ENCODE assay signal across 15 mouse cellular contexts in genomic region chr11:100844121-100844520, GRCm38 (mm10).
"Had no signal": no experiment of that assay in that cellular context is flagged by ENCODE, and none has a peak within 500 bp of the region (broad histone marks: within the 10 kb centered on the region; RNA-seq: fewer than 3 reads in every experiment).

No protein-coding gene starts in this region.

- H3K9me3 ChIP-seq: neural tube, embryonic 12.5 days; neural tube, embryonic 13.5 days; neural tube, embryonic 15.5 days; stomach, embryonic 15.5 days had no signal

- H3K4me3 ChIP-seq: neural tube, embryonic 12.5 days; neural tube, embryonic 13.5 days; neural tube, embryonic 15.5 days; stomach, embryonic 15.5 days had no signal

- H3K27me3 ChIP-seq: neural tube, embryonic 12.5 days; neural tube, embryonic 13.5 days; neural tube, embryonic 15.5 days; stomach, embryonic 15.5 days had no signal

- H3K9ac ChIP-seq: neural tube, embryonic 12.5 days; neural tube, embryonic 13.5 days; neural tube, embryonic 15.5 days; stomach, embryonic 15.5 days had no signal

- H3K4me1 ChIP-seq: stomach, embryonic 15.5 days had no signal

- H3K4me2 ChIP-seq: neural tube, embryonic 12.5 days; neural tube, embryonic 13.5 days; neural tube, embryonic 15.5 days; stomach, embryonic 15.5 days had no signal

- H3K27ac ChIP-seq: neural tube, embryonic 12.5 days; neural tube, embryonic 13.5 days; neural tube, embryonic 15.5 days; stomach, embryonic 15.5 days; stomach, postnatal 0 days had no signal

- DNase-seq: retina, postnatal 1 day; right cerebral cortex, adult 18-20 months; right cerebral cortex, postnatal 14 days; right cerebral cortex, postnatal 25 days; right cerebral cortex, postnatal 4 days; spleen, adult 18-20 months; thymus, adult 18-20 months; thymus, adult 2 months; thymus, postnatal 14 days; thymus, postnatal 25 days had no signal

- H3K36me3 ChIP-seq: neural tube, embryonic 12.5 days; neural tube, embryonic 13.5 days; neural tube, embryonic 15.5 days; stomach, embryonic 15.5 days had no signal
